Mouse (Mus musculus) hindbrain, postnatal 0 days (tissue): ENCODE data around the gene Fam219b. TPM values are rescaled to one million over a fixed set of nuclear protein-coding genes. Genes with fewer than 3 reads are reported as not detected.
A peak's percentile ranks its signal among the peaks of the same experiment; 100 is the strongest.

ENCODE experiments used
- ATAC-seq: fragments of 200-750 bp; cut with Nextera tagmentation; 2 replicates; pipeline ENCODE4 v1.8.0; 2017; ENCODE audit warnings: mild to moderate bottlenecking, moderate TSS enrichment, moderate library complexity
- DNase-seq: peaks from one replicate; pipeline ENCODE4 v3.0.0-alpha.2; 2015; ENCODE audit warnings: low spot score
- H3K27ac ChIP-seq: fragments of 300-500 bp; sonication (generic); 2 replicates; pipeline ENCODE4 v1.5.1; 2014; ENCODE audit warnings: mild to moderate bottlenecking
- H3K27me3 ChIP-seq: fragments of 300-500 bp; sonication (generic); 2 replicates; pipeline ENCODE4 v1.6.1; 2014; ENCODE audit warnings: low read length, mixed read lengths; ENCODE audit not compliant: insufficient read depth
- H3K36me3 ChIP-seq: fragments of 300-500 bp; sonication (generic); 2 replicates; pipeline ENCODE4 v1.6.1; 2014; ENCODE audit warnings: low read length, mixed read lengths; ENCODE audit not compliant: insufficient read depth
- H3K4me1 ChIP-seq: fragments of 300-500 bp; sonication (generic); 2 replicates; pipeline ENCODE4 v1.6.1; 2014; ENCODE audit warnings: antibody characterized with exemption, low read length, mixed read lengths; ENCODE audit not compliant: insufficient read depth
- H3K4me2 ChIP-seq: fragments of 300-500 bp; sonication (generic); 2 replicates; pipeline ENCODE4 v1.6.1; 2014; ENCODE audit warnings: low read depth, mild to moderate bottlenecking, low read length, moderate library complexity, mixed read lengths
- H3K4me3 ChIP-seq: fragments of 300-500 bp; sonication (generic); 2 replicates; pipeline ENCODE4 v1.5.1; 2014; ENCODE audit warnings: low read length
- H3K9ac ChIP-seq: fragments of 300-500 bp; sonication (generic); replicated peaks from 2 replicates; pipeline ENCODE4 v1.6.1; 2014; ENCODE audit warnings: mild to moderate bottlenecking, low read length, moderate library complexity, mixed read lengths
- H3K9me3 ChIP-seq: fragments of 300-500 bp; sonication (generic); 2 replicates; pipeline ENCODE4 v1.6.1; 2016; ENCODE audit warnings: low read length, mixed read lengths
- CTCF ChIP-seq: IDR thresholded peaks from 2 replicates; pipeline ENCODE4 v1.5.1; 2016; ENCODE audit warnings: antibody characterized with exemption, control low read depth, low read depth
- WGBS: fragments of 180-500 bp; shearing (Covaris S2); extraction: QIAGEN DNeasy Blood & Tissue Kit; methylation state at CpG from one replicate; pipeline ENCODE4 v1.1.7; 2014; 5-methylcytosine and 5-hydroxymethylcytosine counted together
- polyA plus RNA-seq: library from polyadenylated mRNA; unstranded; fragments of >200 nt; fragmentation: Nextera tagmentation; extraction: Ambion mirVana; gene quantifications from 2 replicates; pipeline ENCODE4 v1.2.1, GENCODE M21; 2015
- total RNA-seq: library from RNA; depleted of rRNA; stranded (reverse); fragments of >200 nt; gene quantifications from 2 replicates; pipeline ENCODE4 v1.2.3, GENCODE M21; 2014; rRNA removed

Gene Fam219b
- 14.6 and 21.5 TPM in 2 replicates for total RNA-seq
- 22.2 and 23.2 TPM in 2 replicates for polyA plus RNA-seq

GRCm38 (mm10) chr9:57537044-57537727 lies at the start of gene Fam219b:
TSS of gene Fam219b (plus strand) at chr9:57537528.
- peak; percentile 95 for DNase-seq
- peaks cover 29% of the 10 kb centered on the region for H3K36me3 ChIP-seq
- 2% methylated on average over 45 of the region's 45 CpGs for WGBS

DNA sequence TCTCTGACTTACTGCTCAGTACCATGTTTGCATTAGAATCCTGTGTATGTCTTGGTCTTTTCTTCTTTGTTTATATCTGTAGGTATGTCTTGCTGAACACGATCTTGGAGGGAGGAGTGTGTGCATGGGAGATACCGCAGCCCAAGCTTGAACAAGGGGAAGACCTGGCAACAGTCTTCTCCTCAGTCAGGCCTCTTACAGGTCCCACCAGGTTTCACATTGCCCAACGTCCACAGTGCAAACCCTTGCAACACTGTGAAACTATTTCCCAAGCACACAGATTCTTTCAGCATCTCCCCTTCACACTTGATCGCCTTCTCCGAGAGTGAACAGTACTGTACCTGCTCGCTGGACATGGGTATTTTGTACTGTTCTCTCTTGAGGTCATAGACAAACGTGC lies 49.5 kb upstream of the Fam219b start:
- no peaks in the 10 kb centered on the region for H3K27me3 ChIP-seq
- no peak overlapping the region for H3K27ac ChIP-seq
- H3K4me1 ChIP-seq = no peaks in the 10 kb centered on the region
- H3K4me3 ChIP-seq = no peak overlapping the region
- no peaks in the 10 kb centered on the region for H3K9me3 ChIP-seq
- no peak overlapping the region for H3K9ac ChIP-seq
- ATAC-seq (no peak), DNase-seq (no peak)
- 74% methylated on average over 7 of the region's 7 CpGs for WGBS
- no peak overlapping the region for H3K4me2 ChIP-seq
- no peak for TF ChIP-seq CTCF
- no peaks in the 10 kb centered on the region for H3K36me3 ChIP-seq

More at GRCm38 (mm10) chr9:57537044-57537727, at the start of gene Fam219b:
- Histone ChIP-seq H3K9ac (peak within 1 kb of the TSS; percentile 88), H3K9me3 (no peaks in the 10 kb centered on the region), H3K27me3 (no peaks in the 10 kb centered on the region), H3K4me3 (peak within 1 kb of the TSS; percentile 68), H3K4me1 (peaks cover 10% of the 10 kb centered on the region; the same call in 1 of the 2 replicates), H3K4me2 (peak within 1 kb of the TSS; percentile 85), H3K27ac (peak within 1 kb of the TSS; percentile 80)
- peak; percentile 92 for ATAC-seq
- no peak for TF ChIP-seq CTCF

- no peak for ATAC-seq
- Histone ChIP-seq H3K36me3 (no peaks in the 10 kb centered on the region), H3K9me3 (no peaks in the 10 kb centered on the region), H3K4me3 (no peak overlapping the region), H3K27me3 (no peaks in the 10 kb centered on the region), H3K4me2 (no peak overlapping the region), H3K9ac (no peak overlapping the region), H3K4me1 (no peaks in the 10 kb centered on the region), H3K27ac (no peak overlapping the region)
- 85% methylated on average over 2 of the region's 2 CpGs for WGBS
- TF ChIP-seq CTCF = no peak
- no peak for DNase-seq
These were observed 43.8 kb upstream of the Fam219b start for GRCm38 (mm10) chr9:57493532-57493931.

- ATAC-seq (no peak), DNase-seq (no peak)
- no peak overlapping the region for H3K4me3 ChIP-seq
- H3K9ac ChIP-seq = no peak overlapping the region
- H3K4me1 ChIP-seq = no peaks in the 10 kb centered on the region
- H3K36me3 ChIP-seq = no peaks in the 10 kb centered on the region
- no peaks in the 10 kb centered on the region; the same call in 1 of the 2 replicates for H3K27me3 ChIP-seq
- no peaks in the 10 kb centered on the region for H3K9me3 ChIP-seq
- no peak for TF ChIP-seq CTCF
- H3K27ac ChIP-seq = no peak overlapping the region
- H3K4me2 ChIP-seq = no peak overlapping the region
These were observed 42.4 kb upstream of the Fam219b start for GRCm38 (mm10) chr9:57494970-57495369.

- 61% methylated on average over 5 of the region's 5 CpGs for WGBS
- no peak overlapping the region for H3K27ac ChIP-seq
These were observed 40.1 kb upstream of the Fam219b start for GRCm38 (mm10) chr9:57497236-57497635.

DNA sequence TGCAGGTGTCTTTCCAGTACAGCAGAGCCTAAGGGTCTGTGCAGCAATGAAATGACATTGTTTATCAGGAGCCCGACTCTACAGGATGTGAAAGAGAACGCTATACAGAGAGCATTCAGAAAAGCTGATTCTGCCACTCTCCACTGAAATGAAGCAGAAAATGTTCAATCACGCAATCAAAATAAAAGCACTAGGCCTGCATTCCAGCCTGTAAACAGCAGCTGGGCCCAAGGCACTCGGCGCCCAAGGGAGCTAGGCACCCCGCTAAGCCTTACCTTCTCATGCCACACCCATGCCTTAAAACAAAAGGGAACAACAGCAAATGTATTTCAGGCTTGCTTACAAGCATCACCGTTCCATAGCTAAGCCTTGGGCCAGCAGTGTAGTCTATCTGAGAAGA lies 38.8 kb upstream of the Fam219b start:
- Histone ChIP-seq H3K9ac (no peak overlapping the region), H3K4me1 (peaks cover 12% of the 10 kb centered on the region), H3K36me3 (no peaks in the 10 kb centered on the region), H3K4me2 (no peak overlapping the region), H3K27me3 (no peaks in the 10 kb centered on the region; the same call in 1 of the 2 replicates), H3K9me3 (no peaks in the 10 kb centered on the region), H3K4me3 (no peak overlapping the region), H3K27ac (0 out of 2 replicates have a peak overlapping the region, but pooled peaks have one; percentile 26)
- TF ChIP-seq CTCF = no peak
- DNase-seq (no peak), ATAC-seq (no peak)
- 44% methylated on average over 7 of the region's 7 CpGs for WGBS

More at GRCm38 (mm10) chr9:57497236-57497635, 40.1 kb upstream of the Fam219b start:
- no peak for ATAC-seq
- no peak for TF ChIP-seq CTCF
- no peak overlapping the region for H3K9ac ChIP-seq
- H3K9me3 ChIP-seq = no peaks in the 10 kb centered on the region
- no peak overlapping the region for H3K4me2 ChIP-seq
- no peaks in the 10 kb centered on the region; the same call in 1 of the 2 replicates for H3K27me3 ChIP-seq
- no peak for DNase-seq
- H3K4me1 ChIP-seq = peaks cover 8% of the 10 kb centered on the region; the same call in 1 of the 2 replicates
- H3K36me3 ChIP-seq = no peaks in the 10 kb centered on the region
- H3K4me3 ChIP-seq = no peak overlapping the region

DNA sequence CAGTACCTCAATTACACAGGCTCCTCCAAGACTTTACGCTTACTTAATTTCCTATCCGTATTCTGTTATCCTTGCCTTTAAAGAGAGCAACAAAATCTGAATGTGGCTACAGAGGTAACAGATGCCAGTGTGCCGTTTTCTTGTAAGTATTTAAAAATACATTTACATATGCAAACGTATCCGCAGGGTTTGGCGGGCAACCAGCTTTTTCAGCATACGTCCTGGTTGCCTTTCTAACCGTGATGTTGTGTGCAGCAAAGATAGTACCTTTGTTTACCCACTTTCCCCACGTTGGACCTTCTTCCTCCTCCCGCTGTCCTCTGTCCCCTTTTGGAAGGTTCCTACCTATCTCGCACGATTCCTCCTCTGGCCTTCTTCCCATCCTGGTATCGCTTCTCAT lies 35.9 kb upstream of the Fam219b start:
- WGBS = 9% methylated on average over 13 of the region's 13 CpGs
- TF ChIP-seq CTCF = no peak
- Histone ChIP-seq H3K27me3 (peaks cover 9% of the 10 kb centered on the region), H3K27ac (peak overlapping the region; percentile 41; the same call in 1 of the 2 replicates), H3K9ac (peak overlapping the region; percentile 35; the same call in 1 of the 2 replicates), H3K4me2 (peak overlapping the region; percentile 86), H3K36me3 (no peaks in the 10 kb centered on the region), H3K4me3 (peak overlapping the region; percentile 18), H3K9me3 (no peaks in the 10 kb centered on the region), H3K4me1 (peaks cover 29% of the 10 kb centered on the region)
- DNase-seq = peak; percentile 28
- ATAC-seq = no peak
